Mouse (Mus musculus) ZHBTc4 (cell line): ENCODE measurements at regions not wholly inside any gene's neighbourhood (a gene's known extent, or its start where the extent isn't known, plus 50 kb on each side); places are given as distances from the start of the nearest gene placed in this dataset.

Source experiments
- DNase-seq: peaks from one replicate; pipeline ENCODE4 v3.0.0-alpha.2; 2011; ENCODE audit warnings: low read depth, low spot score

GRCm38 (mm10) chr13:16669281-16669680 is 657.6 kb downstream of the Inhba start:
- DNase-seq = no peak

- no peak for DNase-seq
Measured at GRCm38 (mm10) chr13:16670047-16670733, 658.5 kb downstream of the Inhba start.

- no peak for DNase-seq
Measured at GRCm38 (mm10) chr13:16670736-16671135, 659.1 kb downstream of the Inhba start.

- no peak for DNase-seq
Measured at GRCm38 (mm10) chr13:16676873-16677272, 665.2 kb downstream of the Inhba start.

- no peak for DNase-seq
Measured at GRCm38 (mm10) chr13:16678246-16679024, 666.8 kb downstream of the Inhba start.

GRCm38 (mm10) chr13:16694201-16694600 is 682.5 kb downstream of the Inhba start:
- DNase-seq = peak; percentile 66

- no peak for DNase-seq
Measured at GRCm38 (mm10) chr13:16700934-16701333, 689.3 kb downstream of the Inhba start.

GRCm38 (mm10) chr13:16702138-16702537 is 690.5 kb downstream of the Inhba start:
- no peak for DNase-seq

- DNase-seq = no peak
Measured at GRCm38 (mm10) chr13:16705217-16706104, 693.8 kb downstream of the Inhba start.

GRCm38 (mm10) chr13:16706105-16706442 is 694.4 kb downstream of the Inhba start:
- no peak for DNase-seq

- DNase-seq = no peak
Measured at GRCm38 (mm10) chr13:16715296-16715960, 703.8 kb downstream of the Inhba start.

GRCm38 (mm10) chr13:16716340-16716739 is 704.7 kb downstream of the Inhba start:
- DNase-seq = no peak

- peak; percentile 4 for DNase-seq
Measured at GRCm38 (mm10) chr13:16716796-16717749, 705.4 kb downstream of the Inhba start.

GRCm38 (mm10) chr13:16720090-16720489 is 708.4 kb downstream of the Inhba start:
- DNase-seq = no peak

GRCm38 (mm10) chr13:16725350-16725749 is 713.7 kb downstream of the Inhba start:
- no peak for DNase-seq

GRCm38 (mm10) chr13:16738313-16738712 is 726.7 kb downstream of the Inhba start:
- no peak for DNase-seq

- DNase-seq = no peak
Measured at GRCm38 (mm10) chr13:16739563-16739962, 727.9 kb downstream of the Inhba start.

- DNase-seq = no peak
Measured at GRCm38 (mm10) chr13:16744237-16744636, 732.6 kb downstream of the Inhba start.

GRCm38 (mm10) chr13:16745644-16746043 is 734.0 kb downstream of the Inhba start:
- DNase-seq = no peak

GRCm38 (mm10) chr13:16746451-16746850 is 734.8 kb downstream of the Inhba start:
- no peak for DNase-seq
